Comparison of ENCODE assay signal across 23 mouse cellular contexts in genomic region chr10:23488996-23489395, GRCm38 (mm10).
A peak's percentile ranks its signal among the peaks of the same experiment; 100 is the strongest.
DNase-seq lines count a peak whose midpoint lies in the region; ATAC-seq and TF ChIP-seq lines count a peak whose summit lies in the region.
"Had no signal": no experiment of that assay in that cellular context is flagged by ENCODE, and none has a peak within 500 bp of the region (broad histone marks: within the 10 kb centered on the region; RNA-seq: fewer than 3 reads in every experiment).

No protein-coding gene starts in this region.

- no peaks in the 10 kb centered on the region for H3K9me3 ChIP-seq in lung, embryonic 14.5 days (ENCODE audit: low read depth, low read length)
- H3K9me3 ChIP-seq in lung, postnatal 0 days (ENCODE audit: low read length), result no peaks in the 10 kb centered on the region
- H3K9me3 ChIP-seq in embryonic facial prominence, embryonic 10.5 days, result no peaks in the 10 kb centered on the region
- no peaks in the 10 kb centered on the region for H3K9me3 ChIP-seq in stomach, postnatal 0 days (ENCODE audit: control insufficient read depth, low read length)
- H3K9me3 ChIP-seq in intestine, embryonic 15.5 days, result no peaks in the 10 kb centered on the region
- H3K9me3 ChIP-seq: forebrain, embryonic 12.5 days; heart, embryonic 15.5 days; hindbrain, embryonic 15.5 days; liver, embryonic 12.5 days; megakaryocyte, embryonic 14.5 days; neural tube, embryonic 13.5 days had no signal

- no peaks in the 10 kb centered on the region; the same call in 1 of the 2 replicates for H3K4me1 ChIP-seq in lung, embryonic 14.5 days (ENCODE audit: insufficient read depth)
- H3K4me1 ChIP-seq in lung, postnatal 0 days (ENCODE audit: insufficient read depth, low read depth, low read length), result no peaks in the 10 kb centered on the region
- H3K4me1 ChIP-seq in embryonic facial prominence, embryonic 10.5 days, result peaks cover 3% of the 10 kb centered on the region; the same call in 1 of the 2 replicates
- H3K4me1 ChIP-seq in embryonic fibroblast, embryonic 13.5 days (ENCODE audit: control insufficient read depth, insufficient read depth, low read length), result no peaks in the 10 kb centered on the region
- no peaks in the 10 kb centered on the region for H3K4me1 ChIP-seq in stomach, postnatal 0 days (replicated peaks; ENCODE audit: control insufficient read depth, insufficient read depth)
- no peaks in the 10 kb centered on the region for H3K4me1 ChIP-seq in intestine, embryonic 15.5 days (replicated peaks)
- H3K4me1 ChIP-seq: forebrain, embryonic 12.5 days; heart, embryonic 15.5 days; hindbrain, embryonic 15.5 days; liver, embryonic 12.5 days; neural tube, embryonic 13.5 days had no signal

- no peak overlapping the region for H3K4me2 ChIP-seq in lung, embryonic 14.5 days
- H3K4me2 ChIP-seq in lung, postnatal 0 days (replicated peaks; ENCODE audit: low read depth, low read length), result no peak overlapping the region
- H3K4me2 ChIP-seq in stomach, postnatal 0 days (replicated peaks; ENCODE audit: low read depth), result no peak overlapping the region
- H3K4me2 ChIP-seq in intestine, embryonic 15.5 days (replicated peaks), result no peak overlapping the region
- H3K4me2 ChIP-seq: forebrain, embryonic 12.5 days; heart, embryonic 15.5 days; hindbrain, embryonic 15.5 days; liver, embryonic 12.5 days; neural tube, embryonic 13.5 days had no signal

- no peak for TF ChIP-seq EP300 in lung, postnatal 0 days (IDR thresholded peaks at IDR 0.05)
- no peak for TF ChIP-seq EP300 in stomach, postnatal 0 days (optimal IDR thresholded peaks at IDR 0.05)

- H3K4me3 ChIP-seq in lung, embryonic 14.5 days (ENCODE audit: low read depth, low read length), result no peak overlapping the region
- no peak overlapping the region for H3K4me3 ChIP-seq in lung, postnatal 0 days (ENCODE audit: low read depth, low read length)
- no peak overlapping the region for H3K4me3 ChIP-seq in embryonic facial prominence, embryonic 10.5 days
- no peak overlapping the region for H3K4me3 ChIP-seq in embryonic fibroblast, embryonic 13.5 days (ENCODE audit: insufficient read depth, low read length)
- H3K4me3 ChIP-seq in stomach, postnatal 0 days (ENCODE audit: low read depth, low read length), result no peak overlapping the region
- no peak overlapping the region for H3K4me3 ChIP-seq in intestine, embryonic 15.5 days (replicated peaks)
- H3K4me3 ChIP-seq: forebrain, embryonic 12.5 days; heart, embryonic 15.5 days; hindbrain, embryonic 15.5 days; liver, embryonic 12.5 days; megakaryocyte, embryonic 14.5 days; myocyte; neural tube, embryonic 13.5 days had no signal

- no peak for ATAC-seq in lung, embryonic 14.5 days (ENCODE audit: insufficient read depth)
- no peak for ATAC-seq in lung, postnatal 0 days
- ATAC-seq in stomach, postnatal 0 days (ENCODE audit: low FRiP score, low TSS enrichment), result no peak
- no peak for ATAC-seq in intestine, embryonic 15.5 days
- ATAC-seq: intestine, embryonic 16.5 days; liver, embryonic 12.5 days; midbrain, embryonic 16.5 days had no signal

- H3K27me3 ChIP-seq in lung, embryonic 14.5 days (ENCODE audit: insufficient read depth, low read length), result no peaks in the 10 kb centered on the region
- no peaks in the 10 kb centered on the region for H3K27me3 ChIP-seq in lung, postnatal 0 days (replicated peaks; ENCODE audit: insufficient read depth, low read length)
- no peaks in the 10 kb centered on the region for H3K27me3 ChIP-seq in embryonic facial prominence, embryonic 10.5 days (replicated peaks; ENCODE audit: low read depth, poor library complexity, severe bottlenecking)
- H3K27me3 ChIP-seq in stomach, postnatal 0 days (ENCODE audit: control insufficient read depth, insufficient read depth, low read length), result no peaks in the 10 kb centered on the region
- H3K27me3 ChIP-seq in intestine, embryonic 15.5 days (replicated peaks), result no peaks in the 10 kb centered on the region
- H3K27me3 ChIP-seq: forebrain, embryonic 12.5 days; heart, embryonic 15.5 days; hindbrain, embryonic 15.5 days; liver, embryonic 12.5 days; megakaryocyte, embryonic 14.5 days; neural tube, embryonic 13.5 days had no signal

- TF ChIP-seq CTCF in lung, embryonic 14.5 days (IDR thresholded peaks at IDR 0.05; ENCODE audit: low read depth), result no peak
- no peak for TF ChIP-seq CTCF in lung, postnatal 0 days (IDR thresholded peaks at IDR 0.05)
- TF ChIP-seq CTCF in embryonic fibroblast, embryonic 13.5 days (IDR thresholded peaks at IDR 0.05; ENCODE audit: borderline replicate concordance, insufficient read depth, low read length), result no peak
- no peak for TF ChIP-seq CTCF in stomach, postnatal 0 days (IDR thresholded peaks at IDR 0.05; ENCODE audit: low read depth)

- no peaks in the 10 kb centered on the region for H3K36me3 ChIP-seq in lung, embryonic 14.5 days (ENCODE audit: insufficient read depth)
- no peaks in the 10 kb centered on the region for H3K36me3 ChIP-seq in lung, postnatal 0 days (ENCODE audit: insufficient read depth, low read length)
- no peaks in the 10 kb centered on the region for H3K36me3 ChIP-seq in embryonic facial prominence, embryonic 10.5 days (replicated peaks)
- H3K36me3 ChIP-seq in stomach, postnatal 0 days (ENCODE audit: control insufficient read depth, insufficient read depth, low read length), result no peaks in the 10 kb centered on the region
- H3K36me3 ChIP-seq in intestine, embryonic 15.5 days, result no peaks in the 10 kb centered on the region
- H3K36me3 ChIP-seq: forebrain, embryonic 12.5 days; heart, embryonic 15.5 days; hindbrain, embryonic 15.5 days; liver, embryonic 12.5 days; neural tube, embryonic 13.5 days had no signal

- no peak for TF ChIP-seq POLR2A in embryonic fibroblast, embryonic 13.5 days (IDR thresholded peaks at IDR 0.05; ENCODE audit: low read depth, low read length)

- H3K27ac ChIP-seq in lung, embryonic 14.5 days (ENCODE audit: low read depth), result no peak overlapping the region
- H3K27ac ChIP-seq in lung, postnatal 0 days (ENCODE audit: low read length), result no peak overlapping the region
- no peak overlapping the region for H3K27ac ChIP-seq in embryonic facial prominence, embryonic 10.5 days (replicated peaks)
- peak overlapping the region; percentile 73 for H3K27ac ChIP-seq in embryonic fibroblast, embryonic 13.5 days (ENCODE audit: insufficient read depth, low read length)
- H3K27ac ChIP-seq in stomach, postnatal 0 days (replicated peaks), result no peak overlapping the region
- H3K27ac ChIP-seq in intestine, embryonic 15.5 days, result no peak overlapping the region
- H3K27ac ChIP-seq: forebrain, embryonic 12.5 days; heart, embryonic 15.5 days; hindbrain, embryonic 15.5 days; liver, embryonic 12.5 days; neural tube, embryonic 13.5 days had no signal

- peak; percentile 56 for DNase-seq in lung, embryonic 14.5 days
- DNase-seq in lung, postnatal 0 days (ENCODE audit: low spot score), result no peak
- peak; percentile 11 for DNase-seq in embryonic facial prominence, embryonic 10.5 days (ENCODE audit: low spot score)
- DNase-seq in gastrocnemius, postnatal 25 days, result no peak
- no peak for DNase-seq in stomach, postnatal 0 days (ENCODE audit: low spot score)
- DNase-seq: adrenal gland, postnatal 14 days; cerebellum, adult 9-10 months; heart, postnatal 36 days; lung, adult 18-20 months; lung, postnatal 36 days; right cerebral cortex, postnatal 4 days; thymus, postnatal 25 days had no signal

- no peak overlapping the region for H3K9ac ChIP-seq in lung, embryonic 14.5 days
- H3K9ac ChIP-seq in lung, postnatal 0 days (replicated peaks; ENCODE audit: low read depth), result no peak overlapping the region
- no peak overlapping the region for H3K9ac ChIP-seq in stomach, postnatal 0 days (ENCODE audit: low read length)
- no peak overlapping the region for H3K9ac ChIP-seq in intestine, embryonic 15.5 days
- H3K9ac ChIP-seq: forebrain, embryonic 12.5 days; heart, embryonic 15.5 days; hindbrain, embryonic 15.5 days; liver, embryonic 12.5 days; neural tube, embryonic 13.5 days had no signal

- WGBS in lung, embryonic 14.5 days, result 39% methylated on average over 3 of the region's 3 CpGs
- 62% methylated on average over 3 of the region's 3 CpGs for WGBS in lung, postnatal 0 days
- 63% methylated on average over 3 of the region's 3 CpGs for WGBS in embryonic facial prominence, embryonic 10.5 days
- WGBS in stomach, postnatal 0 days, result 33% methylated on average over 3 of the region's 3 CpGs
- 60% methylated on average over 3 of the region's 3 CpGs for WGBS in intestine, embryonic 15.5 days

Comparison
In these comparisons a context has a peak if more than half of its experiments do, and no peak if none do; other contexts are left out.
1. DNase-seq: peak in lung, embryonic 14.5 days (single experiment) and embryonic facial prominence, embryonic 10.5 days (single experiment); none in lung, postnatal 0 days (single experiment), gastrocnemius, postnatal 25 days (single experiment) and stomach, postnatal 0 days (single experiment).